Mouse (Mus musculus) lung, adult 2 months (tissue): ENCODE results near the gene Mrc1.

Source experiments
- CTCF ChIP-seq: fragments of 200-500 bp; IDR thresholded peaks from 2 replicates; pipeline ENCODE4 v1.5.1; 2011; ENCODE audit warnings: mild to moderate bottlenecking, low read length, control low read depth; ENCODE audit not compliant: insufficient read depth
- POLR2A ChIP-seq: fragments of 200-500 bp; IDR thresholded peaks from 2 replicates; pipeline ENCODE4 v1.6.1; 2011; ENCODE audit warnings: low read depth, mild to moderate bottlenecking, control low read depth, low read length, borderline replicate concordance; ENCODE audit errors: extremely low read depth

GRCm38 (mm10) chr2:14237723-14238122 is 8.5 kb downstream of the Mrc1 start:
- TF ChIP-seq POLR2A (no peak), CTCF (no peak)
